Mouse (Mus musculus) layer of hippocampus, adult 11-12 months (tissue): ENCODE data around the gene Gm20696.

Source experiments
- DNase-seq: peaks from one replicate; pipeline ENCODE4 v3.0.0; 2022; ENCODE audit warnings: low spot score

The Gm20696 gene

GRCm38 (mm10) chr6:99521038-99521640 is 145.5 kb downstream of the Gm20696 start:
- DNase-seq, result peak; percentile 27

DNA sequence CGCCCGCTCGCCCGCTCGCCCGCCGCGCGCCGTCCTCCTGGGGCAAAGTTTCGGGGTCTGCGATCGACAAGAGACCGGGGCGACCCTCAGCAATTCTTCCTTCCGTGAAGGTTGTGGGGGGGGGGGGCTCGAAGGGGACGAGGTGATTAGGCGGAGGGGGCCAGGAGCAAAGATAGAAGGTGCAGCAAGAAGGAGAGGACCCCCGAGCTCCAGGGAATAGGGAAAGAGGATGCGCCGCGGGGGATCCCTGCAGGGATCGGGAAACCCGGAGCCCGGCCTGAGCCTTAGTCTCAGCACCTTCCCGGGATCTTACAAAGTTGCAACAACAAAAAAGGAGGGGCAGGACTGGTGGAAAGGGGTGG is 145.9 kb downstream of the Gm20696 start:
- no peak for DNase-seq

GRCm38 (mm10) chr6:99519806-99520675 is 146.6 kb downstream of the Gm20696 start:
- no peak for DNase-seq

DNA sequence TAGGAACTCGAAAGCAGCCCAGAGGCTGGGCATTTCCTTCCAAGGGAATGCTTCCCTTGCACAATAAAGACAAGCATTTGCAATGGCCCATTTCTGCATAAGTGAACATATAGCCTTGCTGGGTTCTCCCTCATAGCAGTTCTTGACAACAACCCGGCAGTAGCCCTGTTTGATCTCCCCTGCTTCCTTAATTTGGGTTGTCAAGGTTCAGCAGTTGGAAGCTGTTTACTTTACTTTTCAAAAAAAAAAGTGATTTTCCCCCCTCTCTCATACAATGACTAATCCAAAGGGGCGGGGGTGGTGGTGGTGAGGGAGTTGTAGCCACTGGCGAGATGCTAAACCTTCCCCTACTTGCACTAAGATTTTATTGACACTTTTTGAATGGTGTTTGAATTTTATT is 147.5 kb downstream of the Gm20696 start:
- DNase-seq, result no peak

DNA sequence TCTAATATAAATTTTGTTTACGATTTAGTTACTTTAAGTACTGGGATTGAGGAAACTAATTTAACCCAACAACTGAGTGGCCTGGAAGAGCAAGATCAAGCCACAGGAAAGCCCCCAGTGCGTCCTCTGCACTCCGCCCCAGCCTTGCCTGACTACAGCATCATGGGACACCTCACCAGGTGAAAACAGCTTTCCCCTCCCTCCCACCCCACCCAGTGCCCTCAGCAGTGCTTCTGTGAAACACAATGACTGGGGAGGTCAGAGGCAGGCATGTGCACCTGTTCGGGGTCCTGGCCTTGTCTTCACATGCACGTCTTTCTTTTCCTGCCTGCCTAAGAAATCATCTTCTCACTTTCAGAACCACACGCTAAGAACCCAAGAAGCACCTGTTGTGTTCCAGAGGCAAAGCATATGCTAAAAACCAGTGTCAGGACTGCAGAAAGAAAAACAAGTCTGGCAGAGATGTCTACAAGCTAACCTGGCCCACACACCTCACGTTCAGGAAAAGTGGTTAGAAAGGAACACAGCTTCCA is 150.9 kb downstream of the Gm20696 start:
- DNase-seq, result no peak

DNA sequence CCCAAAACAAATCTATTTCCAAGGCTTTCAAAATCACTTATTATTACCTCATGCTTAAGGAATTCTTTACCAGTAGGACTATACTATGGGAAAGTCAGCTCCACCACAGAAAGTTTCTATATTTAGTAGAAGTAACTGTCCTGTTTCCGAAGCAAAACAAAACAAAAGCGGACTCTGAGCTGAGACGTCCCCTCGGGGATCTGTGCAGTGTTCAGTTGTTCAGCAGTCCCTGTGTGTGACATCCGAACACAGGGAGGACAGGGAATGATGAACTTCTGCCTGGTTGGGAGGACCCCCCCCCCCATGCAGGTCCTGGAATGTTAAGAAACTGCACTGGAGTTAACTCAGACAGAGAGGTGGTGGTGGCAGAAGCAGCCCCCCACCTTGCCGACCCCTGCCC is 154.7 kb downstream of the Gm20696 start:
- DNase-seq, result no peak

- DNase-seq, result no peak
Observed at GRCm38 (mm10) chr6:99509189-99509592, 157.4 kb downstream of the Gm20696 start.

DNA sequence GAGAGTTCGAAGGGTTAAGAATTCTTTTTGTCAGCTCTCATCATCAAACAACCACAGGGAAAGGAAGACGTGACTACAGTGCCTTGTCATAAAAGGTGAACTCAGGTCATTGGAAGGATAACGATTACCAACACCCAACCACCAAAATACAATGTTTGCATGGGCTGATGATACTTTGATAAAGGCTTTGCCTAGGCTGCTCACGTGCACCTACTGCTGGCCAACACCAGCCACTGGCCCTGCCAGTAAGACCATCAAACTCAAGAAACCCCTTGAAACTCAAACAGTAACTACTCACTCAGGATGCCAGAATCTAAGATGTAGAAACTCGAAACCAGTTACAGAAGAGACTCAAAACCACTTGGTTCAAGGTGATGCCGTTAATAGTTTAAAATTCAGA is 159.8 kb downstream of the Gm20696 start:
- DNase-seq, result no peak

DNA sequence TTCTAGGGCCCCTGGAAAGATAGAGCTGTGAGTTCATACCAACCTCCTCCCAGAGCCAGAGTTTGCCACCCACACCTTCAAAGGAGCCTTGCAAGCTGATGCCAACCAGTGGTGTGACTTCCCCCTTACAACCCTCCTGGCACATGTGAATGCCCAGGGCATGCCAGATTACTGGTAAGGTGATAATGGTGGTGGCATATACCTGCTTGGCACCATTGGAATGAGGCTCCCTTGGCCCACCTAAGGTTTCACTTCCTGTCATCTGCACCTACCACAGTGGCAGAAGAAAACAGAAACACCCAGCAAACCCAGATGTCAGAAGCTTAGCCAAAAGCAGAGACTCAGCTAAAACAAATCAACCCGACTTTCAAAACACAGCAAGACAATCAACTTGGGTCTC is 162.9 kb downstream of the Gm20696 start:
- no peak for DNase-seq

DNA sequence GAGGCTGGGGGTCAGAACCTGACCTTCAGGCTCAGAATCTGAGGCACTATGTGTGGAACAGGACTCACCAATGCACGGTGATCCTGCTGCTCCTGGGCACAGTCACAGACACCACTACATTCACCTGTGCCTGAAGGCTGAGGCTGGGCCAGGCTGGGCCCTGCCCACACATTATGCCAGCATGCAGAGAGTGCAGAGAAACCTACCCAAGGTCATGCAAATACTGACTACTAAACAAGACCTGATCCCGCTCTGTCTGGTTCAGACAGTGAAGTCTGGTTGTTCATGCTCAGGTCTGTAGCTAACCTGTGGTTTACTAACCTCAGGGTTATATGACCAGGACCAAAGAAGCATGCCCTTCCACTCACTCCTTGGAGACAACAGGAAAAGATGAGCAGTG is 163.9 kb downstream of the Gm20696 start:
- DNase-seq, result no peak

DNA sequence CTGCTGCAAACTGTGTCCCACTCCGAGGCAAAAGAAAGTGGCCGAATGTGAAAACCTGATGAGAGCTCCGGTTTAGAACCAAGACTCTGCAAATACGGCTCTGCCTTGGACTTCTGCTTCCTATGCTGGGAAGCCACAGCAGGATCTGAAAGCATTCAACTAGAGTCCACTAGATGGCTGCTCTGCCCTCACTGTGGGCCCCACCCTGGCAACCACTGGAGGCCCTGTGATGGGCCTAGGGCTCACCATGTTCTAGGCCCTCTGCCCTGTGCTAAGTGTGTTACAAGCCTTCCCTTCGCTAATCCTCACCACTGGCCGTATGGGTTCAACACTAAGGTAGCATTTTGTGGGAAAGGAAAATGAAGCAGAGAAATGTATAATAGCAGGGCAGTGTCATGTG is 164.3 kb downstream of the Gm20696 start:
- no peak for DNase-seq

GRCm38 (mm10) chr6:99500570-99501270 is 165.9 kb downstream of the Gm20696 start:
- no peak for DNase-seq

DNA sequence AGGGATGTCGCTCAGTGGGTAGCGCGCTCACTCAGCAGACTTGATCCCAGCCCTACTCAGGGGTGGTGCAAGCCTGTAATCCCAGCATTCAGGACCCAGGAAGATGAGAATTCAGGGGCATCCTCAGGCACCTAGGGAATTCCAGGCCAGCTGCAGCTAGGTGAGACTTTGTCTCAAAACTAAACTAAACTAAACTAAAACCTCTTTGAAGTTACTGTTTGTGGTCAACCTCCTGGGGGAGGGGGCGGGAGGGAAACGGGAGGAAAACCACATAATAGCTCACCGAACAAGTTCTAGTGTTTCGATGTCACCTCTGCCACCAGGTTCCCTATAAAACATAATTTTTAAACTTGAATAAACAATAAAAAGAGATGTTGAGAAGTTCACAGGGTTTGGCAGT is 168.5 kb downstream of the Gm20696 start:
- no peak for DNase-seq

- no peak for DNase-seq
Observed at GRCm38 (mm10) chr6:99496114-99496513, 170.5 kb downstream of the Gm20696 start.

GRCm38 (mm10) chr6:99492937-99493336 is 173.7 kb downstream of the Gm20696 start:
- DNase-seq, result no peak

DNA sequence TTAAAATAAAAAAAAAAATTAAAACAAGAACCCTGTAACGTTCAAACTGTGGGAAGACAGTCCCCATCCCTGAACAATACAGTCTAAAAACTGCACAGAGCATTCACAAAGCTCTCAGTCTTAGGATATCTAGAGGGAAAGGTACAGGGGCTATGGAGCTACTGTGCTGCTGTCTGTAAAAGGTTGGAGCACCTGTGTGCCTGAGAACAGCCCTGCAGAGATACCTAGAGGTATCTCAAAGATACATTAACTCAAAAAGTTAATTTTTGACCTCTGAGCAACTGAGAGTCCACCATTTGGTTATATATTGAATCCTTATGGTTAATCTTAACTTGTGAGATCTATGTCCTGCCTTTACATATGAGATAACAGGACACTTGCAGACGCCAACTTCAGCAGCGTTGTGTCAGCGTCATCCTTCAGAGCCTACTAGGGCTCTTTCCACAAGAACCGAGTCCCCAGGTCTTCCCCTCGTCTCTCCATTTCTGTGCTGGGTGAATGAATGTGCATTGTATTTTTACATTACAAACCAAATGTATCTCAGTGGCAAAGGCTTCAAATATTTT is 174.5 kb downstream of the Gm20696 start:
- DNase-seq, result no peak

DNA sequence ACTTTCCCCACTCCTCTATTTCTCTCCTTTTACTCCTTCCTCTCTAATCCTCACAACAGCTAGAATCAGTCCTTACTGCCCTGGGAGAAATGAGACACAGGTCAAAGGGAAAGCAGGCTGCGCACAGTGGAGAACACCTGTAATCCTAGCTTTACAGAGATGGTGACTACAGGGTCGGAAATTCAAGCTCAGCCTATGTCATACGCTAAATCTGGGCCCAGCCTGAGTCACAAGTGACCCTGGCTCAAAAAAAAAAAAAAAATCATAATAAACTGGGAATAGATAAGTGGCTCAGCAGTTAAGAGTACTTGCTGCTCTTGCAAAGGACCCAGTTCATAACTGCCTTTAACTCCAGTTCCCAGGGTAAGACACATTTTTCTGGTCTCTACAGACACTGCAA is 175.5 kb downstream of the Gm20696 start:
- DNase-seq, result no peak

- no peak for DNase-seq
Observed at GRCm38 (mm10) chr6:99489900-99490648, 176.5 kb downstream of the Gm20696 start.

GRCm38 (mm10) chr6:99489423-99489822 is 177.2 kb downstream of the Gm20696 start:
- no peak for DNase-seq

GRCm38 (mm10) chr6:99485884-99486640 is 180.5 kb downstream of the Gm20696 start:
- no peak for DNase-seq
